Mouse (Mus musculus): Measurements from ENCODE around the gene Mlh1. TPM values are rescaled to one million over a fixed set of nuclear protein-coding genes. Genes with fewer than 3 reads are reported as not detected.

The Mlh1 gene
- polyA plus RNA-seq, 1 experiment: 44.4 TPM

GRCm38 (mm10) chr9:111208185-111208584 lies 63.4 kb downstream of the Mlh1 start:
- Histone ChIP-seq H3K4me3 (ENCODE audit: insufficient read depth, low read length) (no peak overlapping the region), H3K27ac (ENCODE audit: insufficient read depth, low read length) (no peak overlapping the region), H3K4me1 (ENCODE audit: control insufficient read depth, insufficient read depth, low read length) (peaks cover 8% of the 10 kb centered on the region)
- TF ChIP-seq CTCF (IDR thresholded peaks at IDR 0.05; ENCODE audit: borderline replicate concordance, insufficient read depth, low read length) (no peak), POLR2A (IDR thresholded peaks at IDR 0.05; ENCODE audit: low read depth, low read length) (no peak)

GRCm38 (mm10) chr9:111207683-111208082 lies 63.9 kb downstream of the Mlh1 start:
- Histone ChIP-seq H3K4me3 (ENCODE audit: insufficient read depth, low read length) (no peak overlapping the region), H3K4me1 (ENCODE audit: control insufficient read depth, insufficient read depth, low read length) (peaks cover 8% of the 10 kb centered on the region), H3K27ac (ENCODE audit: insufficient read depth, low read length) (no peak overlapping the region)
- no peak for TF ChIP-seq CTCF (IDR thresholded peaks at IDR 0.05; ENCODE audit: borderline replicate concordance, insufficient read depth, low read length)
- TF ChIP-seq POLR2A (IDR thresholded peaks at IDR 0.05; ENCODE audit: low read depth, low read length): no peak

GRCm38 (mm10) chr9:111204601-111205375 lies 66.8 kb downstream of the Mlh1 start:
- Histone ChIP-seq H3K4me3 (ENCODE audit: insufficient read depth, low read length) (no peak overlapping the region), H3K4me1 (ENCODE audit: control insufficient read depth, insufficient read depth, low read length) (peaks cover 8% of the 10 kb centered on the region), H3K27ac (ENCODE audit: insufficient read depth, low read length) (peak overlapping the region; percentile 42)
- TF ChIP-seq CTCF (IDR thresholded peaks at IDR 0.05; ENCODE audit: borderline replicate concordance, insufficient read depth, low read length) (no peak), POLR2A (IDR thresholded peaks at IDR 0.05; ENCODE audit: low read depth, low read length) (no peak)

- TF ChIP-seq POLR2A (IDR thresholded peaks at IDR 0.05; ENCODE audit: low read depth, low read length): no peak
- TF ChIP-seq CTCF (IDR thresholded peaks at IDR 0.05; ENCODE audit: borderline replicate concordance, insufficient read depth, low read length): no peak
- Histone ChIP-seq H3K4me1 (ENCODE audit: control insufficient read depth, insufficient read depth, low read length) (peaks cover 3% of the 10 kb centered on the region; the same call in 1 of the 2 replicates), H3K4me3 (ENCODE audit: insufficient read depth, low read length) (no peak overlapping the region), H3K27ac (ENCODE audit: insufficient read depth, low read length) (no peak overlapping the region)
Observed at GRCm38 (mm10) chr9:111200208-111200607, 71.4 kb downstream of the Mlh1 start.

- Histone ChIP-seq H3K4me1 (ENCODE audit: control insufficient read depth, insufficient read depth, low read length) (no peaks in the 10 kb centered on the region), H3K27ac (ENCODE audit: insufficient read depth, low read length) (no peak overlapping the region), H3K4me3 (ENCODE audit: insufficient read depth, low read length) (no peak overlapping the region)
- no peak for TF ChIP-seq CTCF (IDR thresholded peaks at IDR 0.05; ENCODE audit: borderline replicate concordance, insufficient read depth, low read length)
- no peak for TF ChIP-seq POLR2A (IDR thresholded peaks at IDR 0.05; ENCODE audit: low read depth, low read length)
Observed at GRCm38 (mm10) chr9:111198332-111198731, 73.3 kb downstream of the Mlh1 start.

GRCm38 (mm10) chr9:111197712-111198111 lies 73.9 kb downstream of the Mlh1 start:
- no peak for TF ChIP-seq CTCF (IDR thresholded peaks at IDR 0.05; ENCODE audit: borderline replicate concordance, insufficient read depth, low read length)
- no peak for TF ChIP-seq POLR2A (IDR thresholded peaks at IDR 0.05; ENCODE audit: low read depth, low read length)
- H3K4me3 ChIP-seq (ENCODE audit: insufficient read depth, low read length): no peak overlapping the region
- H3K4me1 ChIP-seq (ENCODE audit: control insufficient read depth, insufficient read depth, low read length): peaks cover 3% of the 10 kb centered on the region
- no peak overlapping the region for H3K27ac ChIP-seq (ENCODE audit: insufficient read depth, low read length)

GRCm38 (mm10) chr9:111197116-111197515 lies 74.5 kb downstream of the Mlh1 start:
- Histone ChIP-seq H3K4me1 (ENCODE audit: control insufficient read depth, insufficient read depth, low read length) (peaks cover 3% of the 10 kb centered on the region), H3K27ac (ENCODE audit: insufficient read depth, low read length) (no peak overlapping the region), H3K4me3 (ENCODE audit: insufficient read depth, low read length) (no peak overlapping the region)
- TF ChIP-seq POLR2A (IDR thresholded peaks at IDR 0.05; ENCODE audit: low read depth, low read length) (no peak), CTCF (IDR thresholded peaks at IDR 0.05; ENCODE audit: borderline replicate concordance, insufficient read depth, low read length) (no peak)

- Histone ChIP-seq H3K4me1 (ENCODE audit: control insufficient read depth, insufficient read depth, low read length) (peaks cover 3% of the 10 kb centered on the region), H3K4me3 (ENCODE audit: insufficient read depth, low read length) (no peak overlapping the region), H3K27ac (ENCODE audit: insufficient read depth, low read length) (peak overlapping the region; percentile 12; the same call in 1 of the 2 replicates)
- no peak for TF ChIP-seq CTCF (IDR thresholded peaks at IDR 0.05; ENCODE audit: borderline replicate concordance, insufficient read depth, low read length)
- no peak for TF ChIP-seq POLR2A (IDR thresholded peaks at IDR 0.05; ENCODE audit: low read depth, low read length)
Observed at GRCm38 (mm10) chr9:111193211-111193610, 78.4 kb downstream of the Mlh1 start.

GRCm38 (mm10) chr9:111188731-111189130 lies 82.9 kb downstream of the Mlh1 start:
- Histone ChIP-seq H3K27ac (ENCODE audit: insufficient read depth, low read length) (no peak overlapping the region), H3K4me1 (ENCODE audit: control insufficient read depth, insufficient read depth, low read length) (peaks cover 3% of the 10 kb centered on the region), H3K4me3 (ENCODE audit: insufficient read depth, low read length) (no peak overlapping the region)
- no peak for TF ChIP-seq POLR2A (IDR thresholded peaks at IDR 0.05; ENCODE audit: low read depth, low read length)
- TF ChIP-seq CTCF (IDR thresholded peaks at IDR 0.05; ENCODE audit: borderline replicate concordance, insufficient read depth, low read length): no peak

- no peak overlapping the region for H3K27ac ChIP-seq (ENCODE audit: insufficient read depth, low read length)
Observed at GRCm38 (mm10) chr9:111186861-111187260, 84.7 kb downstream of the Mlh1 start.

More at GRCm38 (mm10) chr9:111186861-111187260, 84.7 kb downstream of the Mlh1 start:
- Histone ChIP-seq H3K4me3 (ENCODE audit: insufficient read depth, low read length) (no peak overlapping the region), H3K4me1 (ENCODE audit: control insufficient read depth, insufficient read depth, low read length) (peaks cover 5% of the 10 kb centered on the region)
- TF ChIP-seq CTCF (IDR thresholded peaks at IDR 0.05; ENCODE audit: borderline replicate concordance, insufficient read depth, low read length) (no peak), POLR2A (IDR thresholded peaks at IDR 0.05; ENCODE audit: low read depth, low read length) (no peak)
